Mouse (Mus musculus) forebrain, embryonic 14.5 days (tissue): ENCODE data around the gene Paqr5. TPM values are rescaled to one million over a fixed set of nuclear protein-coding genes. Genes with fewer than 3 reads are reported as not detected.

Experiments used
- ATAC-seq: fragments of 200-750 bp; cut with Nextera tagmentation; 2 replicates; pipeline ENCODE4 v1.8.0; 2017; ENCODE audit warnings: mild to moderate bottlenecking, moderate library complexity
- DNase-seq: peaks from one replicate; pipeline ENCODE4 v3.0.0-alpha.2; 2015; ENCODE audit warnings: low spot score
- H3K27ac ChIP-seq: fragments of 300-500 bp; sonication (generic); 2 replicates; pipeline ENCODE4 v1.5.1; 2014; ENCODE audit warnings: low read depth, mild to moderate bottlenecking, control low read depth, low read length, moderate library complexity
- H3K27me3 ChIP-seq: fragments of 300-500 bp; sonication (generic); replicated peaks from 2 replicates; pipeline ENCODE4 v1.6.1; 2014; ENCODE audit warnings: low read length, control low read depth, mixed read lengths; ENCODE audit not compliant: control insufficient read depth, insufficient read depth
- H3K36me3 ChIP-seq: fragments of 300-500 bp; sonication (generic); 2 replicates; pipeline ENCODE4 v1.6.1; 2014; ENCODE audit warnings: low read length, control low read depth; ENCODE audit not compliant: control insufficient read depth, insufficient read depth
- H3K4me1 ChIP-seq: fragments of 300-500 bp; sonication (generic); 2 replicates; pipeline ENCODE4 v1.6.1; 2014; ENCODE audit warnings: antibody characterized with exemption, low read length, control low read depth; ENCODE audit not compliant: control insufficient read depth, insufficient read depth
- H3K4me2 ChIP-seq: fragments of 300-500 bp; sonication (generic); 2 replicates; pipeline ENCODE4 v1.6.1; 2014; ENCODE audit warnings: mild to moderate bottlenecking, control low read depth, low read length
- H3K4me3 ChIP-seq: fragments of 300-500 bp; sonication (generic); 2 replicates; pipeline ENCODE4 v1.5.1; 2014; ENCODE audit warnings: low read depth, low read length, control low read depth
- H3K9ac ChIP-seq: fragments of 300-500 bp; sonication (generic); 2 replicates; pipeline ENCODE4 v1.6.1; 2014; ENCODE audit warnings: mild to moderate bottlenecking, low read length, control low read depth, moderate library complexity
- H3K9me3 ChIP-seq: fragments of 300-500 bp; sonication (generic); replicated peaks from 2 replicates; pipeline ENCODE4 v1.6.1; 2016; ENCODE audit warnings: low read length, control low read depth, mixed read lengths; ENCODE audit not compliant: control insufficient read depth
- WGBS: fragments of 180-500 bp; shearing (Covaris S2); extraction: QIAGEN DNeasy Blood & Tissue Kit; methylation state at CpG from one replicate; pipeline ENCODE4 v1.1.7; 2014; 5-methylcytosine and 5-hydroxymethylcytosine counted together
- polyA plus RNA-seq: library from polyadenylated mRNA; unstranded; fragments of >200 nt; fragmentation: Nextera tagmentation; extraction: Ambion mirVana; gene quantifications from 2 replicates; pipeline ENCODE4 v1.2.1, GENCODE M21; 2014

Gene Paqr5
- polyA plus RNA-seq, 1 experiment from 2014 or later = 0.55 TPM

DNA sequence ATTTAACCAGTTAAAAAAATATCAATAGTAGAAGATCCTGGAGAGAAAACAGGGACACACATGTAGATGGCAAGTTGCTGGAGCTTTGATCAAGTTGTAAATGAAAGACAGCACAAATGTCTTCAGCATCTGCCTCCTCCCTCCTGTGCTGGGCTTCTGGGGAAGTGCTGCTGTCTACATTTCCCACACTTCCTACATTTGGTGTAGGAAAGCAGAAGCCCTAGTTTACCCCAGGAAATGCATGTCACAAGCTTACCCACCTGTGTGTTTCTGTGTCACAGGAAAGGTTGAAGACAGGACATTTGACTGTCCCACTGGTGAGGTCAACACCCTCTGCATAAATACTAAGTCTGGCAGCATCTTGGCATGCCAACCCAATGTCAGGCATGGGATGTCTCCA, 71.9 kb downstream of the Paqr5 start:
- no peak overlapping the region for H3K4me2 ChIP-seq
- no peaks in the 10 kb centered on the region for H3K36me3 ChIP-seq
- no peak for DNase-seq
- no peaks in the 10 kb centered on the region for H3K4me1 ChIP-seq
- no peak overlapping the region for H3K4me3 ChIP-seq
- H3K27ac ChIP-seq = no peak overlapping the region
- no peaks in the 10 kb centered on the region for H3K9me3 ChIP-seq
- no peak for ATAC-seq
- H3K27me3 ChIP-seq = no peaks in the 10 kb centered on the region
- no peak overlapping the region for H3K9ac ChIP-seq

- no peak for DNase-seq
- Histone ChIP-seq H3K27ac (no peak overlapping the region), H3K4me3 (no peak overlapping the region), H3K9ac (no peak overlapping the region), H3K27me3 (no peaks in the 10 kb centered on the region), H3K4me2 (no peak overlapping the region), H3K9me3 (no peaks in the 10 kb centered on the region), H3K36me3 (no peaks in the 10 kb centered on the region), H3K4me1 (peaks cover 5% of the 10 kb centered on the region; the same call in 1 of the 2 replicates)
- ATAC-seq = no peak
- WGBS = 60% methylated on average over 7 of the region's 7 CpGs
Observed at GRCm38 (mm10) chr9:61952241-61952640, 74.4 kb downstream of the Paqr5 start.

DNA sequence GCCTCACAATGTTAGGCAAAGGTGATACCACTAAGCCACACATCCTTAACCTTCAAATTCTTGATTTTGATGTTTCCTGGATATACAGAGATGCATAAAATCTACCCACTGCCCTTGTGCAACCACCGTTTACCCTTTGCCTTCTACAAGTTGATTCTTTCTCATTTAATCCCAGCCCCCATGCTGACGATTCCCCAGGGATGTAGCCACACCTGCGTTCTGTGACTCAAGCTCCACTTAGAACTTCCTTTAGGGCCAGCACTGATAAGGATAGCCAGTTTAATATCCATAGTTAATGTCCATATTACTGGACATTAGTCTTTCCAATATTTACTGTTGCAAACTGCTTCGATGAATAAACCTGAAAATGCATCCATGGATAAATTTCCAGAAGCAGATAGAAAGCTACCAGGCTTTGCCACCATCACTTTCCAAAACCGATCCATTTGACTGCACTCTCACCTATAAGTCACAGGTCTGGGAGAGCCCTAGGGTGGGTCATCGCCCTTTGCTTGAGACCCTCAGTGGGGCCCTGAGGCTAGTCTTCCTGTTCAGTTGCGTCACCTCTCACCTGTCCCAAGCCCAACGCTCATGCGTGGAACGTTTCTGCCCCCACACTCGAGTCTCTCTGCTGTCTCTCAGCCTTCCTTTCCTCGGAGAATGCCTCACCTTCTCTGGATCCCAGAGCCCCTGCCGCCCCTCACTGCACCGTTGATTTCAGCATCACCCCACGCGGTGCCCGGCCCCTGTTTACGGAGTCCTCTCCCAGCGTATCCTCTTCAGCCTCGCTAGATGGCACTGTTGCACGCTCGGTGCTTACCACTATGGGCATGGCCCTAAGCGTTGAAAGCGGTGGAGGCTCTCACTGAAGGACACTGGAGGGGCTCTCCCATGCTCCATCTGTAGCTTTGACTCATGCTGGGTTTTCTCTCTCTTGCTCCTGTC, 79.0 kb downstream of the Paqr5 start:
- peaks cover 5% of the 10 kb centered on the region; the same call in 1 of the 2 replicates for H3K4me1 ChIP-seq
- peaks cover 11% of the 10 kb centered on the region for H3K36me3 ChIP-seq
- H3K4me3 ChIP-seq = peak overlapping the region; percentile 72
- peak overlapping the region; percentile 93 for H3K4me2 ChIP-seq
- H3K9me3 ChIP-seq = no peaks in the 10 kb centered on the region
- DNase-seq (peak; percentile 95), ATAC-seq (peak; percentile 79)
- peak overlapping the region; percentile 51; the same call in 1 of the 2 replicates for H3K9ac ChIP-seq
- no peaks in the 10 kb centered on the region for H3K27me3 ChIP-seq
- peak overlapping the region; percentile 36; the same call in 1 of the 2 replicates for H3K27ac ChIP-seq
- 6% methylated on average over 24 of the region's 24 CpGs for WGBS

DNA sequence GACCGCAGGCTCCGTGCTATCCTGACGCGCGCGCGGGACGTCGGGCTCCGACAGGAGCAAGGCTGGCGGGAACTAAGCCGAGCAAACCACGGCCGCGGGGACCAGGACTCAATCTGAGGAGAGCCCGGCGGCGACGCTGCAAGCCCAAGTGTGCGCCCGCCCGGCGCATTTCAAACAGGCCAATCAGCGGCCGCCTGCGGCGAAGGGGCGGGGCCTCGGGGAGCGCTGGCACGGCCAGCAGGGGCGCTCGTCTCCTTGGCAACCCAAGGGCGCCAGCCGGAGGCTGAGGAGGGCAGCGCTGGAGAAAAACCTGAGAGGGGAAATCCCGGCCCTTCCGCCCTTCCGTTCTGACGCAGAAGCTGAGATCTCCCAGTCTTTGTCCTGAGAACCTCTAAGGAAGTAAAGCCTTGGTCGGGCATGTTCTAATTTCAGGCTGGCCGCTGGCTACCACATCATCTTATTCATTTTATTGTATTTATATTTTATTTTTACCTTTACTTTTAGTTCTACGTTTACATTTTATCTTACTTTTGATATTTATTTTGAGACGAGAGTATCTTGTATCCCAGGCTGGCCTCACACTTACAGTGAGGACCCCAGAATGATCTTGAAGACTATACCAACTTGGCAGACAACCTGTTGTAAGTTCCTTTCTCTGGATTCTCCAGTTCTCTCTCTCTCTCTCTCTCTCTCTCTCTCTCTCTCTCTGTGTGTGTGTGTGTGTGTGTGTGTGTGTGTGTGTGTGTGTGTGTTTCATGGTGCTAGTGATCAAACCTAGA, 79.8 kb downstream of the Paqr5 start, which contains the start of gene Kif23:
TSS of gene Kif23 (minus strand) at position 152 of the 779 bp plus-strand sequence.
- H3K4me3 ChIP-seq = peak within 1 kb of the TSS; percentile 72
- peaks cover 18% of the 10 kb centered on the region for H3K36me3 ChIP-seq
- H3K27ac ChIP-seq = peak within 1 kb of the TSS; percentile 55; the same call in 1 of the 2 replicates
- no peaks in the 10 kb centered on the region for H3K27me3 ChIP-seq
- no peaks in the 10 kb centered on the region for H3K9me3 ChIP-seq
- H3K4me2 ChIP-seq = peak within 1 kb of the TSS; percentile 93
- peaks cover 5% of the 10 kb centered on the region; the same call in 1 of the 2 replicates for H3K4me1 ChIP-seq
- H3K9ac ChIP-seq = peak within 1 kb of the TSS; percentile 77
- ATAC-seq (peak; percentile 96), DNase-seq (peak; percentile 97)
- WGBS = under 1% methylated on average over 44 of the region's 44 CpGs

- 0% methylated on average over 36 of the region's 38 CpGs for WGBS
- H3K4me1 ChIP-seq = peaks cover 5% of the 10 kb centered on the region; the same call in 1 of the 2 replicates
- H3K27me3 ChIP-seq = no peaks in the 10 kb centered on the region
- H3K36me3 ChIP-seq = peaks cover 21% of the 10 kb centered on the region
- DNase-seq = peak; percentile 33
- H3K27ac ChIP-seq = peak overlapping the region; percentile 55; the same call in 1 of the 2 replicates
- H3K4me3 ChIP-seq = peak overlapping the region; percentile 72
- H3K9me3 ChIP-seq = no peaks in the 10 kb centered on the region
- peak; percentile 72 for ATAC-seq
- H3K9ac ChIP-seq = peak overlapping the region; percentile 77
- H3K4me2 ChIP-seq = peak overlapping the region; percentile 93
Observed at GRCm38 (mm10) chr9:61945973-61946611, 80.6 kb downstream of the Paqr5 start.

- H3K9ac ChIP-seq = no peak overlapping the region
- H3K36me3 ChIP-seq = peaks cover 54% of the 10 kb centered on the region
- no peaks in the 10 kb centered on the region for H3K4me1 ChIP-seq
- 94% methylated on average over 3 of the region's 3 CpGs for WGBS
- DNase-seq (no peak), ATAC-seq (no peak)
- no peaks in the 10 kb centered on the region for H3K9me3 ChIP-seq
- H3K27ac ChIP-seq = no peak overlapping the region
- H3K4me2 ChIP-seq = no peak overlapping the region
- H3K27me3 ChIP-seq = no peaks in the 10 kb centered on the region
- H3K4me3 ChIP-seq = no peak overlapping the region
Observed at GRCm38 (mm10) chr9:61941054-61941453, 85.6 kb downstream of the Paqr5 start.

GRCm38 (mm10) chr9:61933333-61933732, 93.3 kb downstream of the Paqr5 start:
- no peaks in the 10 kb centered on the region for H3K27me3 ChIP-seq
- H3K27ac ChIP-seq = no peak overlapping the region
- DNase-seq (no peak), ATAC-seq (no peak)
- H3K4me2 ChIP-seq = no peak overlapping the region
- peaks cover 75% of the 10 kb centered on the region for H3K36me3 ChIP-seq
- WGBS = 90% methylated on average over 2 of the region's 2 CpGs
- H3K9me3 ChIP-seq = no peaks in the 10 kb centered on the region
- no peak overlapping the region for H3K4me3 ChIP-seq
- H3K4me1 ChIP-seq = no peaks in the 10 kb centered on the region
- no peak overlapping the region for H3K9ac ChIP-seq

DNA sequence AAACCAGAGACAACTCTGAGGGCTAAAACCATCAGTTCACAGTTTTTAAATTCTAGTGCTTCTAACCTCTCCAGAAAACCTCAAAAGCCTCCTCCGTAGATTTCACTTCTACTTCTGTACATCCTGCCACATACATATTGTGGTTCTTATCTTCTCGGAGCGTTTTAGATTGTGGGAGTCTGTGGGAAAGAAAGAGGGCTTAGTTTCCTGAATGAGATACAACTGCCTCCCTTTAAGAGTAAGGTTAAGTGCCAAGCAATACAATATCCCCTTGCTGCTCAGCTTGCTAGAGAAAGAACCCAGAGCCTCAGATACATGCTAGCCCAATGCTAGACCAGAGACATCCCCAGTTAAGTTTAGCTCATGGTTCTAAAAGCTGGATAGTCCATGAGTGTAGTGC, 94.6 kb downstream of the Paqr5 start:
- DNase-seq (no peak), ATAC-seq (no peak)
- Histone ChIP-seq H3K9ac (no peak overlapping the region), H3K4me1 (no peaks in the 10 kb centered on the region), H3K27ac (no peak overlapping the region), H3K4me2 (no peak overlapping the region), H3K4me3 (no peak overlapping the region), H3K27me3 (no peaks in the 10 kb centered on the region), H3K36me3 (peaks cover 77% of the 10 kb centered on the region), H3K9me3 (no peaks in the 10 kb centered on the region)
- WGBS = 95% methylated on average over 3 of the region's 3 CpGs
